Mouse (Mus musculus) heart, postnatal 0 days (tissue): Measurements from ENCODE around the gene Cops9.

Experiments used
- CTCF ChIP-seq: IDR thresholded peaks from 2 replicates; pipeline ENCODE4 v1.5.1; 2016; ENCODE audit warnings: antibody characterized with exemption, control low read depth, low read depth
- EP300 ChIP-seq: IDR thresholded peaks from 2 replicates; pipeline ENCODE4 v1.6.1; 2016; ENCODE audit warnings: antibody characterized with exemption, low read depth

GRCm38 (mm10) chr1:92614516-92614915 lies 27.3 kb downstream of the Cops9 start:
- peak; percentile 57 for TF ChIP-seq CTCF
- no peak for TF ChIP-seq EP300
